Mouse (Mus musculus) limb, embryonic 15.5 days (tissue): ENCODE data around the gene Pbx3. TPM values are rescaled to one million over a fixed set of nuclear protein-coding genes. Genes with fewer than 3 reads are reported as not detected.

Source experiments
- ATAC-seq: fragments of 200-750 bp; cut with Nextera tagmentation; 2 replicates; pipeline ENCODE4 v1.8.0; 2017; ENCODE audit warnings: low read depth, moderate TSS enrichment; ENCODE audit not compliant: insufficient number of reproducible peaks, low FRiP score, low TSS enrichment
- H3K27ac ChIP-seq: fragments of 300-500 bp; sonication (generic); 2 replicates; pipeline ENCODE4 v1.5.1; 2015; ENCODE audit warnings: moderate library complexity, mild to moderate bottlenecking, inconsistent platforms
- H3K27me3 ChIP-seq: fragments of 300-500 bp; sonication (generic); 2 replicates; pipeline ENCODE4 v1.6.1; 2015; ENCODE audit warnings: inconsistent platforms
- H3K36me3 ChIP-seq: fragments of 300-500 bp; sonication (generic); 2 replicates; pipeline ENCODE4 v1.6.1; 2015; ENCODE audit warnings: inconsistent platforms
- H3K4me1 ChIP-seq: fragments of 300-500 bp; sonication (generic); 2 replicates; pipeline ENCODE4 v1.6.1; 2015; ENCODE audit warnings: inconsistent platforms
- H3K4me2 ChIP-seq: fragments of 300-500 bp; sonication (generic); 2 replicates; pipeline ENCODE4 v1.6.1; 2015; ENCODE audit warnings: mild to moderate bottlenecking, inconsistent platforms
- H3K4me3 ChIP-seq: fragments of 300-500 bp; sonication (generic); 2 replicates; pipeline ENCODE4 v1.5.1; 2015; ENCODE audit warnings: mild to moderate bottlenecking, inconsistent platforms
- H3K9ac ChIP-seq: fragments of 300-500 bp; sonication (generic); 2 replicates; pipeline ENCODE4 v1.6.1; 2015; ENCODE audit warnings: inconsistent platforms
- H3K9me3 ChIP-seq: fragments of 300-500 bp; sonication (generic); 2 replicates; pipeline ENCODE4 v1.6.1; 2016; ENCODE audit warnings: inconsistent platforms
- WGBS: fragments of 180-500 bp; shearing (Covaris S2); methylation state at CpG from one replicate; pipeline ENCODE4 v1.1.7; 2015; 5-methylcytosine and 5-hydroxymethylcytosine counted together
- polyA plus RNA-seq: library from polyadenylated mRNA; unstranded; fragments of >200 nt; fragmentation: Nextera tagmentation; extraction: Ambion mirVana; gene quantifications from 2 replicates; pipeline ENCODE4 v1.2.1, GENCODE M21; 2015

Gene Pbx3
- polyA plus RNA-seq, 1 experiment from 2014 or later: 19.2 TPM

- 84% methylated on average over 3 of the region's 3 CpGs for WGBS
- peaks cover 4% of the 10 kb centered on the region; the same call in 1 of the 2 replicates for H3K4me1 ChIP-seq
- H3K27ac ChIP-seq: no peak overlapping the region
- H3K27me3 ChIP-seq: no peaks in the 10 kb centered on the region
- no peak for ATAC-seq
- H3K4me2 ChIP-seq: no peak overlapping the region
- no peaks in the 10 kb centered on the region for H3K9me3 ChIP-seq
- H3K36me3 ChIP-seq: no peaks in the 10 kb centered on the region
- no peak overlapping the region for H3K9ac ChIP-seq
- H3K4me3 ChIP-seq: no peak overlapping the region
Measured at GRCm38 (mm10) chr2:34162484-34162883, 210.5 kb downstream of the Pbx3 start.

DNA sequence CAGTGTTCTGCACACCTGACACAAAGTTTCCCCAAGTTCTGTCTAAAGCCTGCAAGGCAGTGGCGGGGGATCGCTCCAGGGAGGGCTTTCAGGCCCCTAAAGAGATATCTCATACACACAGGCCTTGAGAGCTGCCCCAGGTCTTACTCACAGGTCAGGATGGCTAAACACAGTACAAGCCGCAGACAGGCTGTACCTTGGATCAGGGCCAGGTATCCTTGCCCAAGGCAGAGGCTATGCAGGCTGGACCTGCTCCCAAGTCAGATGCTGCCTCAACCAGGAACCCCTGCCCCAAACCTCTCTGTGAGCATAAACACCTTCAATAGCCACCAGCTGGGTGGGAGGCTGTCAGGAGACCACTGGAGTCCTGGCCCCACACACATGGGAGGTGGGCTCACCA lies 215.2 kb downstream of the Pbx3 start:
- no peak overlapping the region for H3K27ac ChIP-seq
- no peaks in the 10 kb centered on the region for H3K27me3 ChIP-seq
- no peak overlapping the region for H3K9ac ChIP-seq
- H3K4me3 ChIP-seq: no peak overlapping the region
- H3K4me1 ChIP-seq: peaks cover 4% of the 10 kb centered on the region; the same call in 1 of the 2 replicates
- no peak for ATAC-seq
- WGBS: 64% methylated on average over 3 of the region's 3 CpGs
- H3K9me3 ChIP-seq: no peaks in the 10 kb centered on the region
- H3K36me3 ChIP-seq: no peaks in the 10 kb centered on the region
- H3K4me2 ChIP-seq: no peak overlapping the region

DNA sequence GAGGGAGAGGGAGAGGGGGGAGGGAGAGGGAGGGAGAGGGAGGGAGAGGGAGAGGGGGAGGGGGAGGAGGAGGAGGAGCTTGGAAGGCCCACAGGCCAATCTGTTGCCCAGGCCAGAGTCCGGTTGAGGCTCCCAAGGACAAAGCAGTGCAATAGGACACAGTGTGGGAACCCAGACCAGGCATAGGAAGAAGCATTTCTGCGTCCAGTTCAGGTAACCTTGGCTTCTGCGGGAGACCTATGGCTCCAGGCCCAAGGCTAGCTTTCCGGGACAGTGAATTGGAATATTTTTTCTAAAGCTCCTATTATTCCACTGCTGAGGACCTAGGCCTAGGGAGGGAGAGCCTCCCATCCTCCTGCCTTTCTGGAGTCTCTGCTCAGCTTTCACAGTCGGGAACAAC lies 218.1 kb downstream of the Pbx3 start:
- Histone ChIP-seq H3K36me3 (no peaks in the 10 kb centered on the region), H3K9ac (no peak overlapping the region), H3K4me2 (no peak overlapping the region), H3K4me3 (no peak overlapping the region), H3K27ac (no peak overlapping the region), H3K4me1 (peaks cover 4% of the 10 kb centered on the region; the same call in 1 of the 2 replicates), H3K27me3 (no peaks in the 10 kb centered on the region; the same call in 1 of the 2 replicates), H3K9me3 (no peaks in the 10 kb centered on the region)
- 64% methylated on average over 5 of the region's 5 CpGs for WGBS
- no peak for ATAC-seq

DNA sequence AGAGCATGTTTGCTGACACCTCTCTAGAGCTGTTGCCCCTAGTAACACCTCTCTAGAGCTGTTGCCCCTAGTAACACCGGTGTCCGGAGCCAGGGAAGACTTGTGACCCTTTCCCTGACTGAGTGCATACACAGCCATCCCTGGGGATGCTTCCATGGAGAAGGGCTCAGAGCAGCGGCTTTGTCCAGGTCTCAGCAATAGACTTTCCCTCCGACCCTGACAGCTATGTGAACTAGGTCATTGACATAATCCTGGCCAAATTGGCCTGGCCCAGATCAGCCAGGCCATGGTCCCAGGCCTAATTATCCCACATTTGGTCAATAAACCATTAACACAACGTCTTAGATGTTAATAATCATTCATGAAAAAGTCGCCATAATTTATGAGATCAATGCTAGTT lies 219.6 kb downstream of the Pbx3 start:
- Histone ChIP-seq H3K4me3 (no peak overlapping the region), H3K9ac (no peak overlapping the region), H3K27me3 (no peaks in the 10 kb centered on the region; the same call in 1 of the 2 replicates), H3K36me3 (no peaks in the 10 kb centered on the region), H3K27ac (no peak overlapping the region), H3K9me3 (no peaks in the 10 kb centered on the region), H3K4me1 (peaks cover 4% of the 10 kb centered on the region; the same call in 1 of the 2 replicates), H3K4me2 (no peak overlapping the region)
- no peak for ATAC-seq
- WGBS: 68% methylated on average over 6 of the region's 6 CpGs

- Histone ChIP-seq H3K27ac (no peak overlapping the region), H3K9me3 (no peaks in the 10 kb centered on the region), H3K9ac (no peak overlapping the region), H3K36me3 (no peaks in the 10 kb centered on the region), H3K4me2 (no peak overlapping the region), H3K4me3 (no peak overlapping the region), H3K27me3 (no peaks in the 10 kb centered on the region; the same call in 1 of the 2 replicates), H3K4me1 (no peaks in the 10 kb centered on the region)
- no peak for ATAC-seq
- 85% methylated on average over 4 of the region's 4 CpGs for WGBS
Measured at GRCm38 (mm10) chr2:34150560-34150959, 222.4 kb downstream of the Pbx3 start.

DNA sequence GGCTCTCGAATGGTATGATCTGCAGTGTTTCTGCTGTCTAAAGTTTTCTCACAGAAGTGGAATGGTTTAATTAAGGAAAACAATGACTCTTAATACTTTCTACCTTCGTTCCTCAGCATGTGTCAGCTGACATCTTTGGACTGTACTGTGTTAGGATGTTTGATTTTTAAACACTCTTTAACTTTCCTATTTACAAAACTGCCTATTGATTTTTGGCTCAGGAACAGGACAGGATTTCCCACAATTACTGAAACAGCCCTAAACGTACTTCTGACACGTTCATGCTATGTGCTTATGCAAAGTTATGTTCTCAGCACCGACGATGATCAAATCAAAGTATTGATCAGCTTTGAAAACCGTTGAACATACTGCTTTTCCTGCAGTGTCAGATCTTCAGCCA lies 224.7 kb downstream of the Pbx3 start:
- ATAC-seq: no peak

GRCm38 (mm10) chr2:34147476-34147875 lies 225.5 kb downstream of the Pbx3 start:
- no peaks in the 10 kb centered on the region for H3K36me3 ChIP-seq
- 76% methylated on average over 14 of the region's 14 CpGs for WGBS

More for the DNA sequence above, 224.7 kb downstream of the Pbx3 start:
- 72% methylated on average over 7 of the region's 7 CpGs for WGBS
- no peaks in the 10 kb centered on the region; the same call in 1 of the 2 replicates for H3K27me3 ChIP-seq
- H3K27ac ChIP-seq: no peak overlapping the region
- H3K4me1 ChIP-seq: no peaks in the 10 kb centered on the region
- no peaks in the 10 kb centered on the region for H3K36me3 ChIP-seq
- H3K9ac ChIP-seq: no peak overlapping the region
- H3K9me3 ChIP-seq: no peaks in the 10 kb centered on the region
- no peak overlapping the region for H3K4me3 ChIP-seq
- H3K4me2 ChIP-seq: no peak overlapping the region

DNA sequence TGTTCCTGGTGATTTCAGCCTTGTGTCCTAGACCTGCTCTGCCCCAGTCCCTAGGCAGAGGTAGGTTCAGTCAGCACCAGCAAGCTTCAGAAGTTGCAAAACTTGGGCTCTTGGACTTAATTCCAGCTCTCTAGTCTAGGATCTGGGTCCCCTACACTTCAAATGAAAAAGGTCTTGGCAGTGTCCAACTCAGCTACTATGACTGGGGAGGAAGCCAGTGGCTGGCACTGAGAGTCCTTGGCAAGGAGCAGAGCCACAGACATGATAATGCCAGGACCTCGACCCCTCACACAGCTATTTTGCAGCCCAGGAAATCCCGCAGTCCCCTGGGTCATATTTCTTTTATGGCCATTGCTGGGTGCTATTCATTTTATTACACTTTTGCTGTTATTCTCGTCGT lies 225.9 kb downstream of the Pbx3 start:
- Histone ChIP-seq H3K27ac (no peak overlapping the region), H3K4me3 (no peak overlapping the region), H3K4me2 (no peak overlapping the region), H3K36me3 (no peaks in the 10 kb centered on the region), H3K9ac (no peak overlapping the region), H3K9me3 (no peaks in the 10 kb centered on the region), H3K27me3 (no peaks in the 10 kb centered on the region; the same call in 1 of the 2 replicates), H3K4me1 (no peaks in the 10 kb centered on the region)
- ATAC-seq: no peak
- 46% methylated on average over 4 of the region's 4 CpGs for WGBS

More at GRCm38 (mm10) chr2:34147476-34147875, 225.5 kb downstream of the Pbx3 start:
- H3K4me1 ChIP-seq: no peaks in the 10 kb centered on the region
- no peaks in the 10 kb centered on the region; the same call in 1 of the 2 replicates for H3K27me3 ChIP-seq
- no peaks in the 10 kb centered on the region for H3K9me3 ChIP-seq
- H3K4me3 ChIP-seq: no peak overlapping the region
- H3K9ac ChIP-seq: no peak overlapping the region
- no peak overlapping the region for H3K27ac ChIP-seq
- no peak overlapping the region for H3K4me2 ChIP-seq
- no peak for ATAC-seq

- WGBS: 71% methylated on average over 1 of the region's 1 CpGs
- no peaks in the 10 kb centered on the region; the same call in 1 of the 2 replicates for H3K27me3 ChIP-seq
- no peaks in the 10 kb centered on the region for H3K9me3 ChIP-seq
- H3K27ac ChIP-seq: no peak overlapping the region
- ATAC-seq: no peak
- H3K4me1 ChIP-seq: no peaks in the 10 kb centered on the region
- no peak overlapping the region for H3K4me2 ChIP-seq
- no peaks in the 10 kb centered on the region for H3K36me3 ChIP-seq
- no peak overlapping the region for H3K4me3 ChIP-seq
- H3K9ac ChIP-seq: no peak overlapping the region
Measured at GRCm38 (mm10) chr2:34146431-34146830, 226.5 kb downstream of the Pbx3 start.

DNA sequence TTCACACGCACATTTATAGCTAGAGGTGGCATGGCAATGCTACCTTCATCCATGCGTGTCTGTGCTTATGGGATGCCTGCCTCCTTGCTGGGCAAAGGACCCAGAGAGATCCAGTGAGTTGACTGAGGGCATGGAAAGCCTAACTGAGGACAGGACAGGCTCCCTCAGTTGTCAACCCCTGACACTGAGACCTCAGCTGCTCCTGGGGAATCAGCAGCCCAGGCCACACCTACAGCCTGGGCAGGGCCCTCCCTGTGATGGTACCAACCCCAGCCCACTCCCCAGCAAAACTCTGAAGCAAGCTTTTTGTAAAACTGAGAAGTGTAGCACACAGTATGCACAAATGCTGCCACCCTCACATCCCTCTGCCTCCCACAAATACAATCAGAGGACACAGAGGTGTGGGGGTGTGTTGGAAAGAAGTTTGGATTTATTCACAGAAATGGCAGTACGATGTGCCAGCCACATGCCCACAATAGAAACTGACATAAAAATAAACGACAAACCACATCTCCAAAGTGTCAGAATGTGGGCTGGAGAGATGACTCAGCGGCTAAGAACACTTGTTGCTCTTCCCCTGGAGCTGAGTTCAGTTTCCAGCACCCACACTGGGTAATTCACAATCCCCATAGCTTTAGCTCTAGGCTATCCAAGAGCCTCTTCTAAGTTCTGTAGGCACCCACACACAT lies 233.3 kb downstream of the Pbx3 start:
- ATAC-seq: no peak
- Histone ChIP-seq H3K27me3 (no peaks in the 10 kb centered on the region; the same call in none of the 2 replicates), H3K9ac (no peak overlapping the region), H3K27ac (no peak overlapping the region), H3K4me2 (no peak overlapping the region), H3K36me3 (no peaks in the 10 kb centered on the region), H3K9me3 (no peaks in the 10 kb centered on the region), H3K4me1 (no peaks in the 10 kb centered on the region), H3K4me3 (no peak overlapping the region)
- 87% methylated on average over 5 of the region's 5 CpGs for WGBS

DNA sequence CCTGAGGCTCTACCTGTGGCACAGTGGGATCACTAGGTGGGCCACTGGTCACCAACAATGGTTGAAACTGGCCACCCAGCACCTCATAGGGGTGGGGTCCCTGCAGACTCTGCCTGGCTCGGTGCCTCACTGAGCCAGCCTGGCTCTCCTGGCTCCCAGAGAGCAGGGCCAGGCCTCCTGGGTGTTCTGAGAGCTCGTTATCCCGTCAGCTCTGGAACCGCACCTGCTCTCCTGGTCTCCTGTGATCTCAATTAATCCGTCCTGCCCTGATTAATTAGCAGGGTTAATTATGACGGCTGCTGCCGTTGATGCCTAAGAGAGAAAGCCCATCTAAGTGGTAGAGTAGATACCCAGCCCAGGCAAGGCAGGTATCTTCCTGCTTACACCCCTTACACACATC lies 237.6 kb downstream of the Pbx3 start:
- no peak for ATAC-seq
- H3K27ac ChIP-seq: no peak overlapping the region
- H3K4me3 ChIP-seq: no peak overlapping the region
- WGBS: 51% methylated on average over 7 of the region's 7 CpGs
- no peaks in the 10 kb centered on the region; the same call in 1 of the 2 replicates for H3K27me3 ChIP-seq
- H3K4me2 ChIP-seq: no peak overlapping the region
- no peaks in the 10 kb centered on the region for H3K36me3 ChIP-seq
- no peaks in the 10 kb centered on the region for H3K9me3 ChIP-seq
- no peak overlapping the region for H3K9ac ChIP-seq
- no peaks in the 10 kb centered on the region for H3K4me1 ChIP-seq

GRCm38 (mm10) chr2:34132751-34133150 lies 240.2 kb downstream of the Pbx3 start:
- Histone ChIP-seq H3K36me3 (no peaks in the 10 kb centered on the region), H3K4me3 (no peak overlapping the region), H3K9me3 (no peaks in the 10 kb centered on the region), H3K4me1 (no peaks in the 10 kb centered on the region), H3K4me2 (no peak overlapping the region), H3K9ac (no peak overlapping the region), H3K27ac (no peak overlapping the region), H3K27me3 (no peaks in the 10 kb centered on the region; the same call in 1 of the 2 replicates)
- WGBS: 84% methylated on average over 1 of the region's 1 CpGs
- ATAC-seq: no peak
